Mouse (Mus musculus): ENCODE measurements around the gene Olfr1564. TPM values are rescaled to one million over a fixed set of nuclear protein-coding genes. Genes with fewer than 3 reads are reported as not detected.

Gene Olfr1564
- 0.08 TPM for polyA plus RNA-seq (2014; fragmentation: Illumina TruSeq; extraction: RNeasy Lipid Tissue Mini Kit (QIAGEN cat#74804); ENCODE audit: insufficient read depth, low read depth, low replicate concordance)

GRCm38 (mm10) chr17:33221590-33221989, at the start of gene Olfr1564:
Olfr1564 (minus strand) TSS chr17:33221690.

DNA sequence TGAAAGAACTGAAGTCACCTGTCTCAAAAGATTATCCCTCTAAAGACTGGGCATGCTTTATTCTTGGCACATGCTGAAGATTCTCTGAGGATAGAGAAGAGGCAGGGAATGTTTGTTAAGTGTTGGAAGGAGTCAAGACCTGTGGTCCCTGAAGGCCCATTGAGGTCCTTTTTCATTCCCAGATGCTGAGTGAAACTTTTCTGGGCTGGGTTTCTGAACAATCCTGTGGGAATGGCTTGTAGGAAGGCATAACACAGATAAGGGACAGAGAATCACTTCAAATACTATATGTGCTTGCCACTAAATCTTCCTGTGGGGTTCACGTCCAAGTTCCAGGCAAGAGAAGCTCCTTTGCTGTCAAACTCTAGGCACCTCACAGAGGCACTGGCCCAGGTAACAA, 42.9 kb upstream of the Olfr1564 start, which contains the start of gene Olfr63:
Olfr63 (plus strand) TSS at position 301 of the 400 bp plus-strand sequence.

DNA sequence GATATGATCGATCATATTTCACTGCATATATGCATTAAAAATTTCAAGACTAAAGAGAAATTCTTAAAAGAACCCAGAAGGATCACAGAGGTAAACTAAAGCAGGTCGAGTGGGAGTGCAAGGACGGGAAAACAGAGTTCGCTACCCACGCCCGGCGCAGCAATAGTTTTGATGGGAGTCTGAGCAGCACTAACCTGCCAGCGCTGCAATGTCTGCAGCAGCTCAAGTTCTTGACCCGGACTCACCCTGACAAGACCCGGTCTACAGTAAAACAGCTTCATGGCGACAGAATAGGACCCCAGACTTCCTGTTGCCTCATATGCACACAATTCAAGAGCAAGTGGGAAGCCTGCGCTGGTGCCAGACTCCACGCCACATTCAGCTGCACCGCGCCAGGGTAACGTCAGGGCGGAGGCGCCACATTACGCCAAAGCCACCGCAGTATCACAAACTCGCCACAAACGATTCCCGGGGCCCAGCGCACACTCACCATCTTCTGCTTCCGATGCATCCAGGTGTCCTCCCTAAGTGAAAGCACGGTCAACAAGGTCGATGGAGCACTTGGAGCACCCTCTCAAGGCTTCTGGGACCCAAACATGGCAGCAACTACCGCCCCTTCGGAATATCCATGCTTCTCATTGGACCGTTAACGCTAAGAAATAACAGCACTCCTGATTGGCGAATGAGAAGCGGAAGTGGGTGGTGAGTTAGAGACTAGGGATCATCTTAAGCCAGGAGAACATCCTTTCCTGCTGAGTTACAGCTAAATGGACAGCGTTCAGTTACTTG, 33.2 kb upstream of the Olfr1564 start, which contains the start of gene Zfp955a:
Zfp955a (minus strand) TSS at position 616 of the 789 bp plus-strand sequence.

GRCm38 (mm10) chr17:33191002-33191401, 30.5 kb downstream of the Olfr1564 start, which contains the start of gene Olfr239:
Olfr239 (plus strand) TSS chr17:33191302.

DNA sequence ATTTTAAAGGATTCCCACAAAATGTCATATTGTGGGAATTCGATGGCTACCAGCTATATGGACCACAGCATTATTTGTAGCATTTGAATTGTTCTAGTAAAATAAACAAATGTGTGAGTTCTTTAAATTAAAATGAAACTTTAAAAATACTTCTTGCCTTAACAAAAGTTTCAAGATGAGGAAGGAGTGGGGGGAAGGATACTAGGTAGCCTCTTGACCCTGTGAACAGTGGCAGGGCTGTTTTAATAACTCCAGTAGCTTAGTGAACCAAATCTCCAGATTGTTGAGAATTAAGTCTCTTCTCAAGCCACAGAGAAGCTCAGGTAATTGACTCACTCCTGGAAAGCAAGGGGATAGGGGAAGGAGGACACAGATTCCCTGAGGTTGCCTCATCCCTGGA, 53.3 kb downstream of the Olfr1564 start, which contains the start of gene Olfr55:
Olfr55 (plus strand) TSS at position 301 of the 400 bp plus-strand sequence.

Other genes starting within 250 kb of the Olfr1564 start
- gene Zfp952, start 228.6 kb downstream of the Olfr1564 start, polyA plus RNA-seq (2014; fragmentation: Illumina TruSeq; extraction: RNeasy Lipid Tissue Mini Kit (QIAGEN cat#74804); ENCODE audit: insufficient read depth, low read depth, low replicate concordance): 7.3 TPM
- gene Zfp763, start 188.3 kb downstream of the Olfr1564 start, polyA plus RNA-seq (2014; fragmentation: Illumina TruSeq; extraction: RNeasy Lipid Tissue Mini Kit (QIAGEN cat#74804); ENCODE audit: insufficient read depth, low read depth, low replicate concordance): 4.0 TPM
- gene 4921501E09Rik, start 153.6 kb downstream of the Olfr1564 start, polyA plus RNA-seq (2014; fragmentation: Illumina TruSeq; extraction: RNeasy Lipid Tissue Mini Kit (QIAGEN cat#74804); ENCODE audit: insufficient read depth, low read depth, low replicate concordance): not detected
- 3.2 TPM for gene Zfp563, start 132.4 kb downstream of the Olfr1564 start, polyA plus RNA-seq (2014; fragmentation: Illumina TruSeq; extraction: RNeasy Lipid Tissue Mini Kit (QIAGEN cat#74804); ENCODE audit: insufficient read depth, low read depth, low replicate concordance)
- gene Morc2b, start 82.0 kb downstream of the Olfr1564 start, polyA plus RNA-seq (2014; fragmentation: Illumina TruSeq; extraction: RNeasy Lipid Tissue Mini Kit (QIAGEN cat#74804); ENCODE audit: insufficient read depth, low read depth, low replicate concordance): not detected
- gene Olfr55, start 53.2 kb downstream of the Olfr1564 start, polyA plus RNA-seq (2014; fragmentation: Illumina TruSeq; extraction: RNeasy Lipid Tissue Mini Kit (QIAGEN cat#74804); ENCODE audit: insufficient read depth, low read depth, low replicate concordance): not detected
- not detected for gene Olfr239, start 30.4 kb downstream of the Olfr1564 start, polyA plus RNA-seq (2014; fragmentation: Illumina TruSeq; extraction: RNeasy Lipid Tissue Mini Kit (QIAGEN cat#74804); ENCODE audit: insufficient read depth, low read depth, low replicate concordance)
- gene Zfp955a, start 33.5 kb upstream of the Olfr1564 start, polyA plus RNA-seq (2014; fragmentation: Illumina TruSeq; extraction: RNeasy Lipid Tissue Mini Kit (QIAGEN cat#74804); ENCODE audit: insufficient read depth, low read depth, low replicate concordance): 4.4 TPM
- not detected for gene Olfr63, start 43.0 kb upstream of the Olfr1564 start, polyA plus RNA-seq (2014; fragmentation: Illumina TruSeq; extraction: RNeasy Lipid Tissue Mini Kit (QIAGEN cat#74804); ENCODE audit: insufficient read depth, low read depth, low replicate concordance)
- 2.7 TPM for gene Zfp955b, start 67.9 kb upstream of the Olfr1564 start, polyA plus RNA-seq (2014; fragmentation: Illumina TruSeq; extraction: RNeasy Lipid Tissue Mini Kit (QIAGEN cat#74804); ENCODE audit: insufficient read depth, low read depth, low replicate concordance)
- 2.8 TPM for gene Zfp81, start 137.2 kb upstream of the Olfr1564 start, polyA plus RNA-seq (2014; fragmentation: Illumina TruSeq; extraction: RNeasy Lipid Tissue Mini Kit (QIAGEN cat#74804); ENCODE audit: insufficient read depth, low read depth, low replicate concordance)
- 4.5 TPM for gene Zfp101, start 173.0 kb upstream of the Olfr1564 start, polyA plus RNA-seq (2014; fragmentation: Illumina TruSeq; extraction: RNeasy Lipid Tissue Mini Kit (QIAGEN cat#74804); ENCODE audit: insufficient read depth, low read depth, low replicate concordance)
- not detected for gene Actl9, start 211.2 kb upstream of the Olfr1564 start, polyA plus RNA-seq (2014; fragmentation: Illumina TruSeq; extraction: RNeasy Lipid Tissue Mini Kit (QIAGEN cat#74804); ENCODE audit: insufficient read depth, low read depth, low replicate concordance)

Data from lung, adult 10 weeks (tissue).